Mouse (Mus musculus) CH12.LX (cell line): ENCODE results near the gene Shpk. TPM values are rescaled to one million over a fixed set of nuclear protein-coding genes. Genes with fewer than 3 reads are reported as not detected.

Source experiments
- DNase-seq: peaks from one replicate; pipeline ENCODE4 v3.0.0-alpha.2; 2013; ENCODE audit errors: extremely low read depth
- H3K27ac ChIP-seq: 2 replicates; pipeline ENCODE4 v1.5.1; 2012; ENCODE audit warnings: low read depth, mild to moderate bottlenecking, control low read depth, moderate library complexity; ENCODE audit not compliant: insufficient read depth
- H3K27me3 ChIP-seq: replicated peaks from 2 replicates; pipeline ENCODE3; 2012; ENCODE audit warnings: inconsistent platforms
- H3K36me3 ChIP-seq, 2 experiments: replicated peaks in 1 of 2; 2 replicates each; pipeline versions ENCODE3 to v1.6.1; 2012; ENCODE audit warnings: inconsistent platforms in 1 of 2, low read length in 1 of 2, mild to moderate bottlenecking in 1 of 2, mixed read lengths in 1 of 2, moderate library complexity in 1 of 2; ENCODE audit not compliant: control insufficient read depth in 1 of 2, insufficient read depth in 1 of 2
- H3K4me1 ChIP-seq, 2 experiments: 2 replicates each; pipeline ENCODE4 v1.6.1; 2012; ENCODE audit warnings: inconsistent platforms in 1 of 2, moderate library complexity in 1 of 2; ENCODE audit not compliant: insufficient read depth in 2 of 2, control insufficient read depth in 1 of 2
- H3K4me2 ChIP-seq: 2 replicates; pipeline ENCODE4 v1.6.1; 2012; ENCODE audit warnings: low read depth, mild to moderate bottlenecking, control low read depth; ENCODE audit not compliant: poor library complexity, insufficient read depth, severe bottlenecking
- H3K4me3 ChIP-seq, 3 experiments: fragments of 150-350 bp in 1 of 3; sonication (generic) in 1 of 3; replicated peaks in 1 of 3; 2 replicates each; pipeline versions ENCODE3 to v1.5.1; 2011 to 2012; ENCODE audit warnings: low read depth in 2 of 3, low read length in 2 of 3, mild to moderate bottlenecking in 2 of 3, moderate library complexity in 2 of 3, control low read depth in 1 of 3, improper control_type of control experiment in 1 of 3, inconsistent platforms in 1 of 3, mixed read lengths in 1 of 3; ENCODE audit not compliant: poor library complexity in 1 of 3
- H3K79me2 ChIP-seq: replicated peaks from 2 replicates; pipeline ENCODE4 v1.6.1; 2012; ENCODE audit warnings: mild to moderate bottlenecking, moderate library complexity; ENCODE audit not compliant: control insufficient read depth, poor library complexity, insufficient read depth, severe bottlenecking; ENCODE audit errors: extremely low read depth
- H3K9ac ChIP-seq: 2 replicates; pipeline ENCODE4 v1.6.1; 2012; ENCODE audit warnings: low read depth, mild to moderate bottlenecking, control low read depth, moderate library complexity; ENCODE audit not compliant: insufficient read depth
- H3K9me3 ChIP-seq: replicated peaks from 2 replicates; pipeline ENCODE3; 2012; ENCODE audit warnings: low read length, inconsistent platforms, mixed read lengths
- CHD1 ChIP-seq: IDR thresholded peaks from 2 replicates; pipeline ENCODE4 v1.6.1; 2012; ENCODE audit warnings: low read depth, low read length, improper control_type of control experiment, inconsistent platforms
- CTCF ChIP-seq, 2 experiments: IDR thresholded peaks in 1 of 2; conservative IDR thresholded peaks in 1 of 2; 2 replicates each; pipeline ENCODE4 v1.5.1; 2011 to 2012; ENCODE audit warnings: low read depth in 2 of 2, low read length in 2 of 2, improper control_type of control experiment in 1 of 2, inconsistent platforms in 1 of 2, mild to moderate bottlenecking in 1 of 2, moderate library complexity in 1 of 2
- E2F4 ChIP-seq: IDR thresholded peaks from 2 replicates; pipeline ENCODE4 v1.6.1; 2011; ENCODE audit warnings: low read depth, low read length, improper control_type of control experiment; ENCODE audit not compliant: insufficient replicate concordance
- EP300 ChIP-seq: IDR thresholded peaks from 2 replicates; pipeline ENCODE4 v1.6.1; 2011; ENCODE audit warnings: low read length, improper control_type of control experiment
- GABPA ChIP-seq: IDR thresholded peaks from 2 replicates; pipeline ENCODE4 v1.6.1; 2012; ENCODE audit warnings: low read depth, low read length, improper control_type of control experiment, inconsistent platforms; ENCODE audit not compliant: insufficient replicate concordance
- IRF4 ChIP-seq: IDR thresholded peaks from 2 replicates; pipeline ENCODE4 v1.6.1; 2014; ENCODE audit warnings: low read depth, mild to moderate bottlenecking, inconsistent platforms, low read length, improper control_type of control experiment
- KAT2A ChIP-seq: IDR thresholded peaks from 2 replicates; pipeline ENCODE4 v1.6.1; 2012; ENCODE audit warnings: low read length, improper control_type of control experiment, inconsistent platforms; ENCODE audit not compliant: insufficient replicate concordance
- MAX ChIP-seq: IDR thresholded peaks from 2 replicates; pipeline ENCODE4 v1.6.1; 2011; ENCODE audit warnings: low read length, improper control_type of control experiment
- NELFE ChIP-seq: IDR thresholded peaks from 2 replicates; pipeline ENCODE4 v1.6.1; 2011; ENCODE audit warnings: low read depth, low read length, improper control_type of control experiment
- POLR2A ChIP-seq: IDR thresholded peaks from 2 replicates; pipeline ENCODE4 v1.6.1; 2011; ENCODE audit warnings: low read depth, mild to moderate bottlenecking, improper control_type of control experiment, low read length
- RCOR1 ChIP-seq: conservative IDR thresholded peaks from 2 replicates; pipeline ENCODE4 v1.6.1; 2012; ENCODE audit warnings: low read depth, mild to moderate bottlenecking, inconsistent platforms, low read length, improper control_type of control experiment
- SIN3A ChIP-seq: IDR thresholded peaks from 2 replicates; pipeline ENCODE4 v1.6.1; 2012; ENCODE audit warnings: low read length, improper control_type of control experiment, inconsistent platforms
- TCF12 ChIP-seq: IDR thresholded peaks from 2 replicates; pipeline ENCODE4 v1.6.1; 2014; ENCODE audit warnings: low read depth, mild to moderate bottlenecking, inconsistent platforms, low read length, improper control_type of control experiment
- USF2 ChIP-seq: conservative IDR thresholded peaks from 2 replicates; pipeline ENCODE4 v1.6.1; 2011; ENCODE audit warnings: low read depth, low read length, improper control_type of control experiment
- ZC3H11A ChIP-seq: IDR thresholded peaks from 2 replicates; pipeline ENCODE4 v1.6.1; 2012; ENCODE audit warnings: low read depth, mild to moderate bottlenecking, inconsistent platforms, low read length, improper control_type of control experiment
- ZKSCAN1 ChIP-seq: IDR thresholded peaks from 2 replicates; pipeline ENCODE4 v1.6.1; 2012; ENCODE audit warnings: low read depth, inconsistent platforms, low read length, improper control_type of control experiment, borderline replicate concordance
- ZMIZ1 ChIP-seq: IDR thresholded peaks from 2 replicates; pipeline ENCODE4 v1.6.1; 2012; ENCODE audit warnings: low read depth, mild to moderate bottlenecking, inconsistent platforms, low read length, improper control_type of control experiment
- dilution Hi-C: fragments of 300-500 bp; cut with MboI; formaldehyde crosslinking; loops from 2 replicates; pipeline ENCODE4 v1.14.3; 2020; ENCODE audit warnings: low sequenced_read_pairs; ENCODE audit not compliant: extremely low pct_unique_long_range_greater_than_20kb, extremely low pct_ligation_motif_present
- in situ Hi-C: fragments of 300-500 bp; cut with MboI; formaldehyde crosslinking; loops from 3 replicates; pipeline ENCODE4 v1.14.3; 2019; ENCODE audit warnings: low sequenced_read_pairs, low pct_ligation_motif_present, low pct_unique_long_range_greater_than_20kb, mixed read lengths
- polyA plus RNA-seq: library from polyadenylated mRNA; unstranded; fragments of >175 nt; gene quantifications from 2 replicates; pipeline ENCODE4 v1.2.1, GENCODE M21; 2012; ENCODE audit warnings: low read depth; ENCODE audit not compliant: insufficient read length
- total RNA-seq, 2 experiments: library from RNA; depleted of rRNA; stranded (reverse); fragments of 300-350 nt in 1 of 2; fragments of >200 nt in 1 of 2; gene quantifications; 2 replicates each; pipeline ENCODE4 v1.2.3; 2012 to 2014

Gene Shpk
- total and polyA plus RNA-seq, 3 experiments = 0.83 to 1.8 (median 1.4) TPM

GRCm38 (mm10) chr11:73194444-73194843 is 4.8 kb upstream of the Shpk start:
- Histone ChIP-seq H3K27ac (no peak overlapping the region), H3K36me3 (peaks cover 0 to 29% of the 10 kb centered on the region in 2 experiments)
- TF ChIP-seq E2F4 (no peak), IRF4 (no peak), SIN3A (no peak), ZMIZ1 (no peak), POLR2A (no peak), NELFE (no peak), KAT2A (no peak), CHD1 (no peak), RCOR1 (no peak), ZC3H11A (no peak), TCF12 (no peak)

GRCm38 (mm10) chr11:73198190-73198589 is 1.1 kb upstream of the Shpk start:
- dilution Hi-C loops (no loop called here), in situ Hi-C loops (no loop called here)
- Histone ChIP-seq H3K4me3 (peak overlapping the region; percentile 70 to 91 (median 79)), H3K4me2 (peak overlapping the region; percentile 64), H3K4me1 (peaks cover 6 to 28% of the 10 kb centered on the region in 2 experiments; a peak in 3 of 4 replicates), H3K9me3 (no peaks in the 10 kb centered on the region), H3K9ac (peak overlapping the region; percentile 76), H3K27me3 (peaks cover 2% of the 10 kb centered on the region), H3K27ac (no peak overlapping the region), H3K79me2 (no peaks in the 10 kb centered on the region), H3K36me3 (peaks cover 0 to 7% of the 10 kb centered on the region in 2 experiments)
- no peak for DNase-seq
- no peak for TF ChIP-seq USF2
- no peak for TF ChIP-seq ZC3H11A
- TF ChIP-seq E2F4 = no peak
- TF ChIP-seq ZKSCAN1 = no peak
- no peak for TF ChIP-seq CHD1
- no peak for TF ChIP-seq CTCF (conservative IDR thresholded peaks at IDR 0.05 in 1 of 2, IDR thresholded peaks at IDR 0.05 in 1 of 2; ENCODE audit: low read depth in 2 of 2, low read length in 2 of 2)
- no peak for TF ChIP-seq MAX
- no peak for TF ChIP-seq GABPA
- no peak for TF ChIP-seq EP300

More at GRCm38 (mm10) chr11:73194444-73194843, 4.8 kb upstream of the Shpk start:
- no peak overlapping the region for H3K9ac ChIP-seq
- no peak overlapping the region for H3K4me3 ChIP-seq
- no peaks in the 10 kb centered on the region for H3K79me2 ChIP-seq
- dilution Hi-C loops (no loop called here), in situ Hi-C loops (no loop called here)
- peaks cover 2 to 16% of the 10 kb centered on the region in 2 experiments; a peak in 2 of 4 replicates for H3K4me1 ChIP-seq
- H3K9me3 ChIP-seq = no peaks in the 10 kb centered on the region
- no peak overlapping the region for H3K4me2 ChIP-seq
- no peaks in the 10 kb centered on the region for H3K27me3 ChIP-seq
- no peak for DNase-seq
